Mouse (Mus musculus) hematopoietic stem cell, adult 5-6 weeks (primary cell): ENCODE results near the gene Cmip. TPM values are rescaled to one million over a fixed set of nuclear protein-coding genes. Genes with fewer than 3 reads are reported as not detected.
"Not testable (repeated sequence)": the region's sequence is repeated elsewhere in the genome, so short reads cannot be mapped to it uniquely, and the experiment has no call there.

Experiments
- ATAC-seq, 2 experiments: fragments of 125-278 bp in 1 of 2; replicated peaks in 1 of 2; 2 replicates each; pipeline ENCODE4 v1.8.0; 2016 to 2017; ENCODE audit warnings: inconsistent platforms in 2 of 2, mild to moderate bottlenecking in 2 of 2, moderate number of reproducible peaks in 2 of 2, low read depth in 1 of 2, moderate TSS enrichment in 1 of 2; ENCODE audit not compliant: low FRiP score in 2 of 2, poor library complexity in 2 of 2, severe bottlenecking in 2 of 2, insufficient read depth in 1 of 2, low TSS enrichment in 1 of 2
- total RNA-seq: library from RNA; stranded (forward); fragments of 172-1452, 232-1000 nt; gene quantifications from 2 replicates; pipeline ENCODE4 v1.2.3, GENCODE M21; 2017

The Cmip gene
- total RNA-seq, 1 experiment from 2014 or later: 11.1 TPM

- ATAC-seq: no peak
Observed at GRCm38 (mm10) chr8:117406081-117406480, 149.2 kb downstream of the Cmip start.

GRCm38 (mm10) chr8:117408634-117409033 lies 151.8 kb downstream of the Cmip start:
- no peak for ATAC-seq

GRCm38 (mm10) chr8:117409056-117409455 lies 152.2 kb downstream of the Cmip start:
- ATAC-seq: no peak

- ATAC-seq: no peak
Observed at GRCm38 (mm10) chr8:117410391-117410790, 153.5 kb downstream of the Cmip start.

DNA sequence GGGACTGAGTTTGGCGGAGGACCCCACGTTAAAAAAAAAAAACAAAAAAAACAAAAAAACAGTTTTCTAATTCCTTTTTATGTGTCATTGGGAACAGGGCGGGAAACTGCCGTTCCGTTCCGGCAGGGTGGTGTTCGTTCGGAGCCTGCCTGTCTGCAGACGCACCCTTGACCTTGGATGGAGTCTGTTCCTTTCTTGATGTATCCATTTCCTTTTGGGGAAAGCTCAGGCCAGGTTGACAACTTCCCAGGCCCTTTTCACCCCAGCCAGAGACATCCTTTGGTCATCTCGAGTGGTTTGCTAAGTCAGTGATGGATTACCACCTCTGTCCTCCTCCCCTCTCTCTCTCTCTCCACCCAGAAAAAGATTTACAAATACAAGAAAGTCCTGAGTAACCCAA lies 154.0 kb downstream of the Cmip start:
- no peak for ATAC-seq

GRCm38 (mm10) chr8:117412232-117412631 lies 155.4 kb downstream of the Cmip start:
- ATAC-seq: no peak

DNA sequence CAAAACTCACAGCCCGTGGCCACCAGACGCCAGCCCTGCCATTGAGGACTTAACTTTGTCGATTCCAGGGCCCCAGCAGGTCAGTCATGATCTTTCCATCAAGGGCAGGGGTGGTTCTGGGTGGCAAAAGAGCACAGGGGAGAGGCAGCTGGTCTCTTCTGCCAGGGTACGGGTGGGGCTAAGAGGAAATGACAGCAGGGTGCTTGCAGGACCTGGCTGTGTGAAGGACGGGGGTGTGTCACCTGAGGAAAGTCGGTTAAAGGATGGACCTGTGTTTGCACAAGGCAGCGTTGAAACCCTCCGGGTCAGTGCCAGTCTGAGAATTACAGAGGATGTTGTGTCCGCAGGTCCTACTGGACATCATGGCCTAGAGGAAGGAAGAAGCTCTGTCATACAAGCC lies 161.0 kb downstream of the Cmip start:
- ATAC-seq: no peak

DNA sequence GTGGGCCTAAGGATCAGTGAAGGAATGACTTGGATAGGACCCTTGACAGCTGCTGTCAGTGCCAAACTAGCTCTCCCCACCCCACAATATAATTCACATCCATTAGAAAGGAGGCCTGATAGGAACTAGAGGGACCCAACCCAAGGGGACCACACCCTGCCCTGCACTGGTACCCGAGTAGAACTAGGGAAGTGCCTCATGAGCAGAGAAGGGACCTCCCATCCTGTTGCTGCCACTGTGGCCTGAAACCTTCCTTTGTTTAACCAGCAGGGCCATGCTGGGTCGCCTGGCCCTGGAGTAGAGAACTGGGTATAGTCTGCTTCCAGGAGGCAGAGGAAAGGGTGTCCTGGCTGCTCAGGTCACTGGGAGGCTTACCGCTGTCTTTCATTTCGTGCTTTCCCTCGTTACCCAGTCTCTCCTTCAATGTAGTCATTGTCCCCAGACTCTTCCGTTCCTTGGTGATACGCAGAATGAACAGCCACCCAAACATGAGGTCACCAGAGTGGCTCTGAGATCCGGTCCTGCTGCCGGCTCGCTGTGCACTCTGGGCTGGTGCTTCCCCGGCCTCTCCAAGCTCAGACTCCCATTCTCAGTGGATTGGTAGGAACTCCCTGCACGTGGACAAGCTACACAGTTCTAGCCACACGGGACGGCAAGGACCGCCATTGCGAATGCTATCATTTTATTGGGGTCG lies 164.1 kb downstream of the Cmip start:
- ATAC-seq: no peak

DNA sequence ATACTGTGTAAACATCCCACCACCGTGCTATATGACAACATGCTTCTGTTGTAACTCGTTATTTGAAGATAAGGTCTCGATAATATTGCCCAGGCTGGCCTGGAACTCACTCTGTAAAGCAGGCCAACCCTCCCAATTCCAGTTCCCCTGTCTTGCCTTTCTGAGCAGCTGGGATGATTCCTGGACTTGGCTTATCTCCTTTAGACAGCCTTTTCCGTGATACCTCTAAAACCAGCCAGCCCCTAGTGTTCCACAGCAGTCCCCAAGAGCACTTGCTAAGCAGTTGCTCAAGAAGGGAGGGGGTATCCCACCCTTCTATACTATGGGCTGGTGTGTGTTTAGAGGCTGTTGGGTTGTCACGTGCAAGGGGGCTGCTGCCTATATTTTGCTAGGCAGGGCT lies 165.0 kb downstream of the Cmip start:
- ATAC-seq: no peak

- ATAC-seq: no peak
Observed at GRCm38 (mm10) chr8:117422343-117422742, 165.5 kb downstream of the Cmip start.

GRCm38 (mm10) chr8:117423029-117423428 lies 166.2 kb downstream of the Cmip start:
- no peak for ATAC-seq

- not testable (repeated sequence) for ATAC-seq
Observed at GRCm38 (mm10) chr8:117427816-117428215, 171.0 kb downstream of the Cmip start.

DNA sequence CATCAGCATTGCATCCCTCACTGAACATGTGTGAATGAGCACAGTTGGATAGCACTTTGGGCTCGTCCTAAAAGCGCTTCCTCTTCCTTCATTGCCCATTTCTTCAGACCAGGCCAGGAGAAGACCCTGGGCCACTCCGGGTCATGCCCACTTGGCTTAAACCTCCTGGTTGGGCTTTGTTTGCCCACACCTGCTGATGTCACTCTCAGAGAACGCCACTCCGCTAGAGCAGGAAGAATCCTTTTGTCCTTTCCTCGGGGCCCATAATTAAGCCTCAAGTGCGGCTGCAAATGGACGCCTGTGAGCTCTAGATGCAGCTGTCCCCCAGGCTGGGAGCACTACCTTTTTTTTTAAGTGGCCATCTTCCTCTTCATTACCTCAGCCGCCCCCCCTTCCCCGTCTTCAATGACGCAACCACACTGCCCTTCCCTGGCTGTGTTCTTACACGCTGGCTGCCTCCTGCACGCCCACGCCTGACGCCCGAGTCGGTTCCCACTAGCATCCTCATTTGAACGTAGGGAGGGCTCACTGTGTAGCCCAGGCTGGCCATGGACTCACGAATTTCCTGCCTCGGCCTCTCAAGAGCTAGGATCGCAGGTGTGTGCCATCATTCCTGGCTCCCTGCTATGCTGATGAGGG lies 171.8 kb downstream of the Cmip start:
- no peak for ATAC-seq

DNA sequence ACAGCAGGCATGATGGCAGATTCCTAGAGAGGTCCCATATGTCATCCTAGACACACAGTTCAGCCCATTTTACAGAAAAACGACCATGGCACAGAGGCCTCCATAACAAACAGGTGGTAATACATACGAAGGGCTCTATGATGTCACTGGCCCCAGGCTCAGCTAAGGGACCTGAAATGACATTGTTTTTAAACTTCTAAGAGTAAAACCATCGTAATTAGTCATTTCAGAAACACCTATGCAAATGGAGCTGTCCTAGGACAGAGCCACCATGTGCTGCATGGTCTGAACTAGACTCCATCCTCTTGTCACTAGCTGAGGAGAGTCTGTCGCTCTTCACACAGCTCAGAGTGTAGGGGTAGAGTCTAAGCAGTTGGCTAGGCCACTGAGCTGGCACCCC lies 173.8 kb downstream of the Cmip start:
- no peak for ATAC-seq

DNA sequence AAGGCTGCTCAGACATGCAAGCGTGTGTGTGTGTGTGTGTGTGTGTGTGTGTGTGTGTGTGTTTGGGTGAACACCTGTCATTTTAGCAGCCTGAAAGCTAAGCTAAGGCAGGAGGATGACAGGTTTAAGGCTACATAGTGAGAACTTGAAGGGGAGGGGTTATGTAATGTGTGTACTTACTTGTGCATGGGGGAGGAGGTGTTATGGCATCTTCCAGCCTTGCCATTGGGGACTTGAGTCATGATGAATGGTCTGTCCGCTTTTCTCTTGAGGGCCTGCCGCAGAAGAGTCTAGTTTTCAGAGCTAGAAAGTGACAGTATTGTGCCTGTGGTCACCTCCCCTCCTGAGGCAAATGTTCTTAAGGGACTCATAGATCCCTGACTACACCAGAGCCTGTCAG lies 174.7 kb downstream of the Cmip start:
- no peak for ATAC-seq

DNA sequence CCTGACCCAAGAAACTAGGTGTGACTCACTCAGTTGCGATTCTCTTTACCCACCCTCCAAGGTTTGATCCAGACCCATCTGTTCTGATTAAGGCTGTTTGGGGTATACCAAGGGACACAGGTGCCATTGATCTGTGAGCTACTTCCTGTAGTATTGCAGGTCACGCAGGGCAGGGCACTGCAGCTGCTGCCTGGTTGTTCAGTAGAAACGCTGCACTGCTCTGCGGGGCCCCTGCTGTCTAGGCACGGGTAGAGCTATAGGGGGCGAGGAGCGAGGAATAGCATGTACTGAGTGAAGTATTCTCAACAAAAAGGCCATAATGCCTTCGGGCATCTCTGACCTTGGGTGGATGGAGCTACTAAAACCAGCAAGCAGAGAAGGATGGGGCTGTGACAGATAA lies 175.2 kb downstream of the Cmip start:
- ATAC-seq: no peak

GRCm38 (mm10) chr8:117433968-117434367 lies 177.1 kb downstream of the Cmip start:
- no peak for ATAC-seq

GRCm38 (mm10) chr8:117436786-117437185 lies 179.9 kb downstream of the Cmip start:
- ATAC-seq: no peak

GRCm38 (mm10) chr8:117437616-117438015 lies 180.8 kb downstream of the Cmip start:
- ATAC-seq: no peak
